Mouse (Mus musculus) liver, embryonic 14.5 days (tissue): ENCODE results near the gene Tmem39b. TPM values are rescaled to one million over a fixed set of nuclear protein-coding genes. Genes with fewer than 3 reads are reported as not detected.
A peak's percentile ranks its signal among the peaks of the same experiment; 100 is the strongest.

Experiments used
- ATAC-seq: fragments of 200-750 bp; cut with Nextera tagmentation; 2 replicates; pipeline ENCODE4 v1.8.0; 2017; ENCODE audit warnings: moderate number of reproducible peaks, mild to moderate bottlenecking, moderate library complexity; ENCODE audit not compliant: insufficient read depth
- DNase-seq, 3 experiments: peaks; one replicate each; pipeline ENCODE4 v3.0.0-alpha.2; 2012 to 2013; ENCODE audit warnings: low read depth in 3 of 3, low spot score in 3 of 3
- H3K27ac ChIP-seq: fragments of 300-500 bp; sonication (generic); 2 replicates; pipeline ENCODE4 v1.5.1; 2014; ENCODE audit warnings: moderate library complexity, mild to moderate bottlenecking, control low read depth, inconsistent platforms
- H3K27me3 ChIP-seq: fragments of 300-500 bp; sonication (generic); 2 replicates; pipeline ENCODE4 v1.6.1; 2014; ENCODE audit warnings: mild to moderate bottlenecking, low read length, moderate library complexity; ENCODE audit not compliant: control insufficient read depth, insufficient read depth
- H3K36me3 ChIP-seq: fragments of 300-500 bp; sonication (generic); replicated peaks from 2 replicates; pipeline ENCODE4 v1.6.1; 2014; ENCODE audit warnings: low read depth; ENCODE audit not compliant: control insufficient read depth, insufficient read depth
- H3K4me1 ChIP-seq, 2 experiments: fragments of 200-500 bp in 1 of 2; fragments of 300-500 bp in 1 of 2; sonication (generic) in 1 of 2; replicated peaks; 2 replicates each; pipeline ENCODE4 v1.6.1; 2012 to 2014; ENCODE audit warnings: antibody characterized with exemption in 1 of 2, inconsistent platforms in 1 of 2, low read length in 1 of 2; ENCODE audit not compliant: control insufficient read depth in 2 of 2, insufficient read depth in 2 of 2
- H3K4me2 ChIP-seq: fragments of 300-500 bp; sonication (generic); 2 replicates; pipeline ENCODE4 v1.6.1; 2014; ENCODE audit warnings: low read depth, mild to moderate bottlenecking, control low read depth, moderate library complexity
- H3K4me3 ChIP-seq, 2 experiments: fragments of 200-500 bp in 1 of 2; fragments of 300-500 bp in 1 of 2; sonication (generic) in 1 of 2; 2 replicates each; pipeline ENCODE4 v1.5.1; 2012 to 2014; ENCODE audit warnings: low read depth in 2 of 2, low read length in 2 of 2, mild to moderate bottlenecking in 2 of 2, control low read depth in 1 of 2, inconsistent platforms in 1 of 2, moderate library complexity in 1 of 2; ENCODE audit not compliant: insufficient read depth in 1 of 2
- H3K9ac ChIP-seq: fragments of 300-500 bp; sonication (generic); replicated peaks from 2 replicates; pipeline ENCODE4 v1.6.1; 2014; ENCODE audit warnings: mild to moderate bottlenecking, control low read depth, moderate library complexity
- H3K9me3 ChIP-seq: fragments of 300-500 bp; sonication (generic); 2 replicates; pipeline ENCODE4 v1.6.1; 2016; ENCODE audit warnings: low read length, mixed read lengths; ENCODE audit not compliant: control insufficient read depth
- CTCF ChIP-seq: IDR thresholded peaks from 2 replicates; pipeline ENCODE4 v1.5.1; 2016; ENCODE audit warnings: antibody characterized with exemption, low read depth, control low read depth
- EP300 ChIP-seq: IDR thresholded peaks from 2 replicates; pipeline ENCODE4 v1.6.1; 2016; ENCODE audit warnings: antibody characterized with exemption, low read depth
- WGBS: fragments of 180-500 bp; shearing (Covaris S2); extraction: QIAGEN DNeasy Blood & Tissue Kit; methylation state at CpG from one replicate; pipeline ENCODE4 v1.1.7; 2014; ENCODE audit not compliant: insufficient replicate concordance; 5-methylcytosine and 5-hydroxymethylcytosine counted together
- polyA plus RNA-seq, 2 experiments: library from polyadenylated mRNA; depleted of rRNA in 1 of 2; stranded (reverse) in 1 of 2; unstranded in 1 of 2; fragments of >200 nt; fragmentation: Nextera tagmentation in 1 of 2; extraction: Ambion mirVana in 1 of 2; gene quantifications; 2 replicates each; pipeline versions ENCODE4 v1.2.1 to v1.2.3; 2012 to 2014

Gene Tmem39b
- polyA plus RNA-seq, 2 experiments = 5.5 to 9.3 TPM

GRCm38 (mm10) chr4:129671491-129672082 is 25.1 kb downstream of the Tmem39b start:
- peak; percentile 52 to 67 (median 62) for DNase-seq
- H3K27ac ChIP-seq = peak overlapping the region; percentile 45
- peak; percentile 63 for ATAC-seq
- no peaks in the 10 kb centered on the region for H3K27me3 ChIP-seq
- no peaks in the 10 kb centered on the region; the same call in 1 of the 2 replicates for H3K36me3 ChIP-seq
- H3K4me2 ChIP-seq = peak overlapping the region; percentile 98
- peaks cover 9 to 13% of the 10 kb centered on the region in 2 experiments for H3K4me1 ChIP-seq
- H3K9ac ChIP-seq = peak overlapping the region; percentile 78
- peak overlapping the region; percentile 90 for H3K4me3 ChIP-seq
- H3K9me3 ChIP-seq = no peaks in the 10 kb centered on the region
- 4% methylated on average over 12 of the region's 12 CpGs for WGBS
- peak; percentile 87 for TF ChIP-seq CTCF
- TF ChIP-seq EP300 = no peak

- no peak for TF ChIP-seq CTCF
- no peak for TF ChIP-seq EP300
- ATAC-seq = no peak
- Histone ChIP-seq H3K27ac (no peak overlapping the region), H3K4me3 (no peak overlapping the region), H3K4me2 (no peak overlapping the region), H3K4me1 (no peaks in the 10 kb centered on the region), H3K36me3 (peaks cover 19% of the 10 kb centered on the region), H3K9me3 (no peaks in the 10 kb centered on the region), H3K9ac (no peak overlapping the region), H3K27me3 (no peaks in the 10 kb centered on the region)
- 72% methylated on average over 3 of the region's 3 CpGs for WGBS
- no peak for DNase-seq
These were observed 34.3 kb downstream of the Tmem39b start for GRCm38 (mm10) chr4:129662255-129662813.

GRCm38 (mm10) chr4:129661584-129661983 is 35.1 kb downstream of the Tmem39b start:
- no peaks in the 10 kb centered on the region for H3K27me3 ChIP-seq
- no peak overlapping the region for H3K4me2 ChIP-seq
- TF ChIP-seq CTCF (no peak), EP300 (no peak)
- DNase-seq (no peak), ATAC-seq (no peak)
- H3K4me3 ChIP-seq = no peak overlapping the region
- no peak overlapping the region for H3K27ac ChIP-seq
- peaks cover 24% of the 10 kb centered on the region for H3K36me3 ChIP-seq
- no peaks in the 10 kb centered on the region for H3K4me1 ChIP-seq
- WGBS = 85% methylated on average over 3 of the region's 3 CpGs
- H3K9ac ChIP-seq = no peak overlapping the region
- no peaks in the 10 kb centered on the region for H3K9me3 ChIP-seq

- H3K4me3 ChIP-seq = no peak overlapping the region
- no peak overlapping the region for H3K4me2 ChIP-seq
- no peak overlapping the region for H3K9ac ChIP-seq
- ATAC-seq (no peak), DNase-seq (no peak)
- TF ChIP-seq EP300 = no peak
- no peak for TF ChIP-seq CTCF
- no peaks in the 10 kb centered on the region for H3K4me1 ChIP-seq
- WGBS = 76% methylated on average over 14 of the region's 14 CpGs
- no peaks in the 10 kb centered on the region for H3K9me3 ChIP-seq
- no peak overlapping the region for H3K27ac ChIP-seq
- H3K36me3 ChIP-seq = peaks cover 56% of the 10 kb centered on the region
- no peaks in the 10 kb centered on the region for H3K27me3 ChIP-seq
These were observed 41.9 kb downstream of the Tmem39b start for GRCm38 (mm10) chr4:129654770-129655169.

- DNase-seq (no peak), ATAC-seq (no peak)
- 87% methylated on average over 8 of the region's 8 CpGs for WGBS
- peaks cover 53% of the 10 kb centered on the region for H3K36me3 ChIP-seq
- H3K4me2 ChIP-seq = no peak overlapping the region
- no peak overlapping the region for H3K9ac ChIP-seq
- H3K9me3 ChIP-seq = no peaks in the 10 kb centered on the region
- TF ChIP-seq EP300 = no peak
- no peak for TF ChIP-seq CTCF
- H3K27me3 ChIP-seq = no peaks in the 10 kb centered on the region
- no peak overlapping the region for H3K4me3 ChIP-seq
- H3K4me1 ChIP-seq = no peaks in the 10 kb centered on the region
- H3K27ac ChIP-seq = no peak overlapping the region
These were observed 46.3 kb downstream of the Tmem39b start for GRCm38 (mm10) chr4:129650359-129650758.
